Mouse (Mus musculus) MEL (cell line): ENCODE results near the gene Rbm18.

ENCODE experiments used
- CTCF ChIP-seq, 3 experiments: IDR thresholded peaks in 2 of 3; conservative IDR thresholded peaks in 1 of 3; 2 replicates each; pipeline ENCODE4 v1.5.1; 2011 to 2012; ENCODE audit warnings: low read length in 3 of 3, low read depth in 2 of 3, mild to moderate bottlenecking in 2 of 3, improper control_type of control experiment in 1 of 3, inconsistent platforms in 1 of 3, mixed read lengths in 1 of 3, moderate library complexity in 1 of 3; ENCODE audit not compliant: control insufficient read depth in 1 of 3, insufficient read depth in 1 of 3, poor library complexity in 1 of 3, severe bottlenecking in 1 of 3
- E2F4 ChIP-seq: IDR thresholded peaks from 2 replicates; pipeline ENCODE4 v1.6.1; 2011; ENCODE audit warnings: low read depth, low read length, improper control_type of control experiment, borderline replicate concordance
- ETS1 ChIP-seq: IDR thresholded peaks from 2 replicates; pipeline ENCODE4 v1.6.1; 2012; ENCODE audit warnings: low read depth, mild to moderate bottlenecking, inconsistent platforms, low read length, improper control_type of control experiment, moderate library complexity
- JUND ChIP-seq: IDR thresholded peaks from 2 replicates; pipeline ENCODE4 v1.6.1; 2011; ENCODE audit warnings: low read depth, mild to moderate bottlenecking, improper control_type of control experiment, low read length
- MAFK ChIP-seq: IDR thresholded peaks from 2 replicates; pipeline ENCODE4 v1.6.1; 2011; ENCODE audit warnings: low read depth, mild to moderate bottlenecking, low read length, improper control_type of control experiment, borderline replicate concordance
- MYC ChIP-seq: IDR thresholded peaks from 2 replicates; pipeline ENCODE4 v1.6.1; 2011; ENCODE audit warnings: low read depth, mild to moderate bottlenecking, low read length, improper control_type of control experiment, moderate library complexity
- POLR2A ChIP-seq, 2 experiments: IDR thresholded peaks; 2 replicates each; pipeline ENCODE4 v1.6.1; 2011 to 2012; ENCODE audit warnings: low read length in 2 of 2, mild to moderate bottlenecking in 2 of 2, control low read depth in 1 of 2, improper control_type of control experiment in 1 of 2, low read depth in 1 of 2, moderate library complexity in 1 of 2; ENCODE audit not compliant: control insufficient read depth in 1 of 2, insufficient read depth in 1 of 2, poor library complexity in 1 of 2
- POLR2AphosphoS5 ChIP-seq: IDR thresholded peaks from 2 replicates; pipeline ENCODE4 v1.6.1; 2012; ENCODE audit warnings: low read depth, borderline replicate concordance, mild to moderate bottlenecking, inconsistent platforms, low read length, moderate library complexity, mixed read lengths
- SIN3A ChIP-seq: IDR thresholded peaks from 2 replicates; pipeline ENCODE4 v1.6.1; 2012; ENCODE audit warnings: low read length, improper control_type of control experiment, inconsistent platforms
- SMC3 ChIP-seq: IDR thresholded peaks from 2 replicates; pipeline ENCODE4 v1.6.1; 2011; ENCODE audit warnings: low read depth, low read length, improper control_type of control experiment
- USF1 ChIP-seq: IDR thresholded peaks from 2 replicates; pipeline ENCODE4 v1.6.1; 2014; ENCODE audit warnings: low read depth, mild to moderate bottlenecking, inconsistent platforms, low read length, improper control_type of control experiment, moderate library complexity
- ZC3H11A ChIP-seq: IDR thresholded peaks from 2 replicates; pipeline ENCODE4 v1.6.1; 2012; ENCODE audit warnings: low read depth, mild to moderate bottlenecking, inconsistent platforms, low read length, improper control_type of control experiment
- ZMIZ1 ChIP-seq: IDR thresholded peaks from 2 replicates; pipeline ENCODE4 v1.6.1; 2012; ENCODE audit warnings: low read depth, mild to moderate bottlenecking, inconsistent platforms, low read length, improper control_type of control experiment, moderate library complexity

GRCm38 (mm10) chr2:36139096-36139495, 2.5 kb upstream of the Rbm18 start:
- TF ChIP-seq CTCF (IDR thresholded peaks at IDR 0.05 in 2 of 3, conservative IDR thresholded peaks at IDR 0.05 in 1 of 3; ENCODE audit: control insufficient read depth in 1 of 3, insufficient read depth in 1 of 3, low read depth in 2 of 3, low read length in 3 of 3, poor library complexity in 1 of 3, severe bottlenecking in 1 of 3) = no peak
- no peak for TF ChIP-seq POLR2AphosphoS5
- TF ChIP-seq ZC3H11A = no peak
- no peak for TF ChIP-seq POLR2A (IDR thresholded peaks at IDR 0.05; ENCODE audit: control insufficient read depth in 1 of 2, insufficient read depth in 1 of 2, low read depth in 1 of 2, low read length in 2 of 2, poor library complexity in 1 of 2)
- TF ChIP-seq SIN3A = no peak
- TF ChIP-seq SMC3 = no peak
- no peak for TF ChIP-seq MYC
- no peak for TF ChIP-seq USF1
- no peak for TF ChIP-seq ETS1
- TF ChIP-seq JUND = no peak
- no peak for TF ChIP-seq ZMIZ1
- TF ChIP-seq E2F4 = no peak
- no peak for TF ChIP-seq MAFK
